Mouse (Mus musculus): Measurements from ENCODE around the gene Hdac11. TPM values are rescaled to one million over a fixed set of nuclear protein-coding genes. Genes with fewer than 3 reads are reported as not detected.
A peak's percentile ranks its signal among the peaks of the same experiment; 100 is the strongest.
"Not testable (repeated sequence)": the region's sequence is repeated elsewhere in the genome, so short reads cannot be mapped to it uniquely, and the experiment has no call there.

Gene Hdac11
- total RNA-seq (2015), result 0.77 and 1.1 TPM in 2 replicates
- 1.2 and 1.4 TPM in 2 replicates for total RNA-seq (2017)

- ATAC-seq (replicated peaks; ENCODE audit: poor library complexity), result peak; percentile 93
Observed at GRCm38 (mm10) chr6:91156554-91157236, at the start of gene Hdac11. Hdac11 (plus strand) TSS chr6:91156665.

GRCm38 (mm10) chr6:91108301-91108916 is 48.1 kb upstream of the Hdac11 start:
- no peak for ATAC-seq (replicated peaks; ENCODE audit: poor library complexity)

- no peak for ATAC-seq (replicated peaks; ENCODE audit: poor library complexity)
Observed at GRCm38 (mm10) chr6:91108917-91109450, 47.5 kb upstream of the Hdac11 start.

GRCm38 (mm10) chr6:91109489-91109888 is 47.0 kb upstream of the Hdac11 start:
- no peak for ATAC-seq (replicated peaks; ENCODE audit: poor library complexity)

- peak; percentile 51 for ATAC-seq (replicated peaks; ENCODE audit: poor library complexity)
Observed at GRCm38 (mm10) chr6:91110323-91111020, 46.0 kb upstream of the Hdac11 start.

GRCm38 (mm10) chr6:91111141-91111953 is 45.1 kb upstream of the Hdac11 start:
- peak; percentile 13 for ATAC-seq (replicated peaks; ENCODE audit: poor library complexity)

- no peak for ATAC-seq (replicated peaks; ENCODE audit: poor library complexity)
Observed at GRCm38 (mm10) chr6:91111954-91112252, 44.6 kb upstream of the Hdac11 start.

- no peak for ATAC-seq (replicated peaks; ENCODE audit: poor library complexity)
Observed at GRCm38 (mm10) chr6:91114716-91115115, 41.7 kb upstream of the Hdac11 start.

- ATAC-seq (replicated peaks; ENCODE audit: poor library complexity), result no peak
Observed at GRCm38 (mm10) chr6:91115158-91115557, 41.3 kb upstream of the Hdac11 start.

GRCm38 (mm10) chr6:91115863-91116243 is 40.6 kb upstream of the Hdac11 start:
- ATAC-seq (replicated peaks; ENCODE audit: poor library complexity), result peak; percentile 24

GRCm38 (mm10) chr6:91116244-91117145 is 40.0 kb upstream of the Hdac11 start, which contains the start of gene Nup210:
Nup210 (minus strand) TSS chr6:91116829.
- peak; percentile 88 for ATAC-seq (replicated peaks; ENCODE audit: poor library complexity)

GRCm38 (mm10) chr6:91117149-91117548 is 39.3 kb upstream of the Hdac11 start:
- ATAC-seq (replicated peaks; ENCODE audit: poor library complexity), result no peak

GRCm38 (mm10) chr6:91118526-91118925 is 37.9 kb upstream of the Hdac11 start:
- ATAC-seq (replicated peaks; ENCODE audit: poor library complexity), result no peak

GRCm38 (mm10) chr6:91120206-91120605 is 36.3 kb upstream of the Hdac11 start:
- no peak for ATAC-seq (replicated peaks; ENCODE audit: poor library complexity)

GRCm38 (mm10) chr6:91121089-91121488 is 35.4 kb upstream of the Hdac11 start:
- not testable (repeated sequence) for ATAC-seq (replicated peaks; ENCODE audit: poor library complexity)

GRCm38 (mm10) chr6:91123453-91123852 is 33.0 kb upstream of the Hdac11 start:
- ATAC-seq (replicated peaks; ENCODE audit: poor library complexity), result no peak

GRCm38 (mm10) chr6:91124286-91125227 is 31.9 kb upstream of the Hdac11 start:
- ATAC-seq (replicated peaks; ENCODE audit: poor library complexity), result no peak

- ATAC-seq (replicated peaks; ENCODE audit: poor library complexity), result no peak
Observed at GRCm38 (mm10) chr6:91125228-91125585, 31.3 kb upstream of the Hdac11 start.

- peak; percentile 51; the same call in 1 of the 2 replicates for ATAC-seq (replicated peaks; ENCODE audit: poor library complexity)
Observed at GRCm38 (mm10) chr6:91128996-91129395, 27.5 kb upstream of the Hdac11 start.

Data from megakaryocyte progenitor cell, adult 5-6 weeks (primary cell).